Mouse (Mus musculus): ENCODE data around the gene Clec4a3. TPM values are rescaled to one million over a fixed set of nuclear protein-coding genes. Genes with fewer than 3 reads are reported as not detected.

Gene Clec4a3
- polyA plus RNA-seq (2014; fragmentation: Illumina TruSeq; extraction: RNeasy Lipid Tissue Mini Kit (QIAGEN cat#74804); ENCODE audit: insufficient read depth, low read depth, low replicate concordance), result 20.9 TPM

DNA sequence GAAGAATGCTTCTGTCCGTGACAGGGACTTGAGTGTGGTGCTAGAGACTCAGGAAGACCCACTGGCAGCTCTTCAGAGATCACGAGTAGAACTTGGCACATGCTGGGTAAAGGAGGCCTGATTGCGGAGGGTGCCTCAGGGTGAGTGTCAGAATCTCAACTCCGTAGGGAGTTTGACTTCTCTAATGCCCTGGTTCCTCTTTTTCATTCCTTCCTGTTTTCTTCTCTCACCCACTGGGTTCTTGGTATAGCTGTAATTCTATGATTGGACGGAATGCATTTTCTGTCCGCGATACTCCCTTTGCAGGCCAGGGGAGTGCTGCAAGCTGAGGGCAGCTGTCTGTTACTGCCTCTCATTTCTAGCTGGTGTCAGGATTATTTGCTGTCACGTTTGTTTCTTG, at the start of gene Clec4a3:
Gene Clec4a3, plus strand, starts transcription at position 115 of the 400 bp plus-strand sequence.

DNA sequence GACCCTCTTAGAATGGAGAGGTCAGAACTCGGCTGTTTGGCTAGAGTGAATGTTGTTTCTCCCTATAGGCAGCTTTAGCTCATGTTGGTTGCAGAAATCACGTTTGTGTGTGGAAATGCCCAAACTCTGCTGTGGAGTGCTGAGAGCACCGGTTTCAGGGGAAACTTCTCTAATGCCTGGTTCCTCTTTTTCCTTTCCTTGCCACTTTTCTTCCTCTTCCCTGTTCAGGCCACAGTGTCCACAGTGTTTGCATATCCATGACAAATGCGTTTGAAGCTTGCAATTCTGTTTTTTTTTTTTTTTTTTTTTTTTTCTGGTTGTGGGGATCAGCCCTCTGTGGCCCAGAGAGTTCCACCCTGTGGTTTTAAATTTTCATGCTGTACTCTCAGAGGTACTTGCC, 30.9 kb upstream of the Clec4a3 start, which contains the start of gene Clec4a1:
Gene Clec4a1, plus strand, starts transcription at position 398 of the 400 bp plus-strand sequence.

DNA sequence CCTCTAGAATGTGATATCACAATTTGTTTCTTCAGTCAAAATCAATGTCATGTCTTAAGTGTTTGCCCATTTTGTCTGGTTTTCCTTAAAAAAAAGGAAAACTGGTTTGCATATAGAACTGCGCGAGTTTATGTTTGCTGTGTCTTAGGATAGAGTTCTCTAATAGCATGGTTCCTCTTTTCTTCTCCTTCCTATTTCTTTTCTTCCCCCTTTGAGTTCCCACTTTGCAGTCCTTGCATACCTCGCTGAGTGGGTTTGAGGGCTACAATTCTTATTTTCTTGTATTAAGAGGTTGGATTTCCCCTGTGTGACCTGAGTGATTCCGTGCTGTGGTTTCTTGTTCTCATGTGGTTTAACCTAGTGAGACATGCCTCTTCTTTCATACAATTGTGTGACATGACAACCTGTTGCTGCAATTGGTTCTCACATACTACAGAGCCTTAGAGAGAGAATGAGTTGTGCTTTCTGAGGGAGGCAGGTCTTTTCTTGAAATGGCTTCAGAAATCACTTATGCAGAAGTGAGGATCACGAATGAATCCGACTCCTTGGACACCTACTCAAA, 37.6 kb downstream of the Clec4a3 start, which contains the start of gene Clec4a4:
Gene Clec4a4, plus strand, starts transcription at position 492 of the 562 bp plus-strand sequence.

Other genes starting within 250 kb of the Clec4a3 start
- gene Nanog, start 245.0 kb upstream of the Clec4a3 start, polyA plus RNA-seq (2014; fragmentation: Illumina TruSeq; extraction: RNeasy Lipid Tissue Mini Kit (QIAGEN cat#74804); ENCODE audit: insufficient read depth, low read depth, low replicate concordance), result 0.11 TPM
- gene Slc2a3, start 150.9 kb upstream of the Clec4a3 start, polyA plus RNA-seq (2014; fragmentation: Illumina TruSeq; extraction: RNeasy Lipid Tissue Mini Kit (QIAGEN cat#74804); ENCODE audit: insufficient read depth, low read depth, low replicate concordance), result 2.6 TPM
- 9.4 TPM for gene Foxj2, start 132.6 kb upstream of the Clec4a3 start, polyA plus RNA-seq (2014; fragmentation: Illumina TruSeq; extraction: RNeasy Lipid Tissue Mini Kit (QIAGEN cat#74804); ENCODE audit: insufficient read depth, low read depth, low replicate concordance)
- gene C3ar1, start 96.4 kb upstream of the Clec4a3 start, polyA plus RNA-seq (2014; fragmentation: Illumina TruSeq; extraction: RNeasy Lipid Tissue Mini Kit (QIAGEN cat#74804); ENCODE audit: insufficient read depth, low read depth, low replicate concordance), result 1.5 TPM
- 17.3 TPM for gene Necap1, start 78.0 kb upstream of the Clec4a3 start, polyA plus RNA-seq (2014; fragmentation: Illumina TruSeq; extraction: RNeasy Lipid Tissue Mini Kit (QIAGEN cat#74804); ENCODE audit: insufficient read depth, low read depth, low replicate concordance)
- 6.7 TPM for gene Clec4a1, start 30.7 kb upstream of the Clec4a3 start, polyA plus RNA-seq (2014; fragmentation: Illumina TruSeq; extraction: RNeasy Lipid Tissue Mini Kit (QIAGEN cat#74804); ENCODE audit: insufficient read depth, low read depth, low replicate concordance)
- gene Clec4a4, start 37.9 kb downstream of the Clec4a3 start, polyA plus RNA-seq (2014; fragmentation: Illumina TruSeq; extraction: RNeasy Lipid Tissue Mini Kit (QIAGEN cat#74804); ENCODE audit: insufficient read depth, low read depth, low replicate concordance), result not detected
- gene Clec4b1, start 97.4 kb downstream of the Clec4a3 start, polyA plus RNA-seq (2014; fragmentation: Illumina TruSeq; extraction: RNeasy Lipid Tissue Mini Kit (QIAGEN cat#74804); ENCODE audit: insufficient read depth, low read depth, low replicate concordance), result 6.6 TPM
- 13.4 TPM for gene Clec4a2, start 153.9 kb downstream of the Clec4a3 start, polyA plus RNA-seq (2014; fragmentation: Illumina TruSeq; extraction: RNeasy Lipid Tissue Mini Kit (QIAGEN cat#74804); ENCODE audit: insufficient read depth, low read depth, low replicate concordance)
- not detected for gene Clec4b2, start 220.4 kb downstream of the Clec4a3 start, polyA plus RNA-seq (2014; fragmentation: Illumina TruSeq; extraction: RNeasy Lipid Tissue Mini Kit (QIAGEN cat#74804); ENCODE audit: insufficient read depth, low read depth, low replicate concordance)